Mouse (Mus musculus) v-Abl transformed pro-B cells (cell line): ENCODE measurements around the gene Mvp.

Source experiments
- in situ Hi-C, 2 experiments: fragments of 400-800 bp; cut with MboI; formaldehyde crosslinking; loops; one replicate each; pipeline ENCODE4 v1.15.1; 2025; ENCODE audit not compliant: unreplicated experiment in 2 of 2

Mvp gene

DNA sequence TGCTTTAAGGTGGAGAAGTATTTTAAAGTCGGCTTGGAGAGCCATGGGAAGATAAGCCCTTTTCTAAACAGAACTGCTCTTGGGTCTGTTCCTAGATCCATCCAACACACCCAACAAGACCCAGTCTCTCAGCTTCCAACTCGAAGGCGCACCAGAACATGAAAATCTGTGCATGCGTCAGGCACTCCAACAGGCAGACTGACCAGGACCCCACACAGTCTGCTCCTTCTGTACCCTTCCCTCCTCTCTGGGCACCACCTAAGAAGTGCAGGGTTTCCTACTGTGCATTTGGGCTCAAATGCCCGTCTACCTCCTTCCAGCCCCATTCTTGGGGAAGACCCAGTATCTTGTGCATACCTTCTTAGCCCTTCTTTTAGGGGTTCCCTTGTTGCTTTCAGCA, 6.1 kb upstream of the Mvp start:
- in situ Hi-C loops: loop anchor here (5.0 to 10.0 kb wide), 2 partner anchors 77 to 204 kb away; no protein-coding TSS in a partner anchor

- in situ Hi-C loops: loop anchor here (5.0 to 10.0 kb wide), 2 partner anchors 77 to 205 kb away; no protein-coding TSS in a partner anchor
Measured at GRCm38 (mm10) chr7:127020031-127020430, 5.6 kb upstream of the Mvp start.

- in situ Hi-C loops: loop anchor here (5.0 kb wide), 2 partner anchors 83 to 187 kb away; partner anchors contain the start of gene 4930451I11Rik (in 1 of the 2)
Measured at GRCm38 (mm10) chr7:127019306-127019960, 5.0 kb upstream of the Mvp start.

DNA sequence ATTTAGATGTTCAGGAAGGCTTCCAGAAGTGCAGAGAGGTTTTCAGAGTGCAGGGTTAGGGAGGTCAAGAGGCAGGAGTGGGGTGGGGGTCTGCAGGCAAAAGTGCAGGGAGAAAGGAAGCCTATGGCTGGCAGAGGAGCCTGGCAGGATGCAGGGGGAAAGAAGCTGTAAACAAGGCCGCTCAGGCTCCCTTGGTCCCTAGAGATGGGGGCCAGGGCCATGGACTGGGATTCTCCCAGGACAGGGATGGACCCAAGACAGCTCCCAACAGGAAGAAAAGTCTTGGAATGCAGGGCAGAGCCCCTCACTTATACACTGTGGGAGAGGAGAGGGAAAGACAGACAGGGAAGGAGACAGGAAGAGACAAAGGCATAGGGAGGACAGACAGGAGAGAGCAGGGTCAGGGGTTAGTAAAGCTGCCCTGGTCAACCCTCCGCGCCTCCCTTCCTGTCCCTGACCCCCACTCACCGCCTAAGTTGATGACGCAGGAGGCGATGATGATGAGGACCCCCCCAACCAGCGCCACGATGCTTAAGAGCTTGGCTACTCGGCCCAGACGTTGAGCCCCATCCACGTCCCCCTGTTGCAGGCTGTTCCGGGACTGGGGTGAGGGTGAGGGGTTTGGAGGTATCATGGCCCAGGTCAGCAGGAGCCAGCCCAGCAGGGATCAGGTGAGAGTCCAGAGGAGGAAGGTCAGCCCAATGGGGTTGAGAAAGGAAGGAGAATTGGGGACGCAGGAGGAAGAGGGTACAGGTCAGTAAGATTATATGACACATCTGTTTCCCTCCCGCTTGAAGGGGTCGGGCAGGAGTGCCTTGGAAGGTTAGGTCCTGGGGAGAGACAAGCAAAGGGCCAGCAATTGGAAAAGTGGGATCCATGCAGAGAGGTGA, 4.2 kb upstream of the Mvp start:
- in situ Hi-C loops: loop anchor here (5.0 kb wide), 2 partner anchors 84 to 186 kb away; partner anchors contain the start of gene 4930451I11Rik (in 1 of the 2)

DNA sequence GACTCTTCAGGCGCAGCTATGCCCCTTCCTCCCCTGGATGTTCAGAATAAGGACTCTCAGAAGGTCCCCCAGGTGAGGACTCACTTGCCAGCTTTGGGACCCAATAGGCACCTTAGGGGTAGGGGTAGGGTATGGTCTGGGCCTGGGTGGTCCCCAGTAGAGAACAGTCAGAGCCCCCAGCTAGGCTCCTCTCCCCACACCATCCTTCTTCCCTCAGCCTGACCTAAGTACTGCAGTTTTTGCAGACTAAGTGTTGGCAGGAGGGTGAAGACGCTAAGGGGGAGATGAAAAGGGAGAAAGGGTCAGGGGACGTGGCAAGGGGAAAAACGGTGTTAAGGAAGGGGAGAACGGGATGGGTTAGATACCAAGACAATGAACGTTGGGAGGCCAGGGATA, 3.5 kb upstream of the Mvp start:
- in situ Hi-C loops: loop anchor here (5.0 kb wide), 2 partner anchors 84 to 186 kb away; partner anchors contain the start of gene 4930451I11Rik (in 1 of the 2)

DNA sequence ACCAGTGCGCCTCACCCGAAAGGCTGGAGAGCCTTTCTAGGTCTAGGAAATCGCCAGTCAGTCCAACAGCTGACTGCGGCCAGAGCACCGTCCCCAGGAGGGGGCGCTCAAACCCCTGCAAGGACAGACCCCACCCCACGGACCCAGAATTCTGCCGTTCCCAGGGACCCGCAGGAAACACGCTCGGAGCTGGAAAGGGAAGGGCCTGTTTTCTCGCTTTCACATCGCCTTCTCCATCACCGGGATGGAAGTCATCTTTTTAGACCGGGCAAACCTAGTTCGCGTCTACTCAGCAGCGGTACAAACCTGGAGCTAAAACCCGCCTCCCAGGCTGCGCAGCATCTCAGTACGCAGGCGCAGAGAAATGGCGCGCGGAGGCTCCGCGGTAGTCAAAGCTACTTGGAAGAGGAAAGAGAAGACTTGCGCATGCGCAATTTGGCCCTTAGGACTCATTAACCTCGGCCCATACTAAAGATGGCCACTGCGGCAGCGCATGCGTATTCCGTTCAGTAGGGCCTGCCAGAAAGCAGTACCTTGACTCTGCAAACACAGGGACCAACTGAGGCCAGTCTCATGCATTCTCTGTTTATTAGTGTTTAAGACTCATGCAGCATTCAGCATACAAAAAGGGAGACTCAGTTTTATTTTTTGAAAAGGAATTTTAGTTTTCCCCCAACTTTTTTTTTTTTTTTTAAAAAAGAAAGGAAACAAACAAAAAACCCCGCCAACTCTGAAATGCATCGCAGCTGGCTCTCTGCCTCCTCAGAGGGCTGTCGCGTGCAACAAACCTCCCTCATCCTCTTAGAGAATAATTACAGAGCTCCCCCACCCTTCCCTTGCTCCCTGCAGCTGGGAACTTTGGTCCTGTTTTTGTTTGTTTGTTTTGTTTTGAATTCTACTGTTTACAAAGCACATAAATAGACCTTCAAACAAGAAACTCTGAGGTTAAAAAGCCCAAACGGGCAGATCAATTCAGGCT, 2.8 kb upstream of the Mvp start, which contains the start of gene Pagr1a:
Gene Pagr1a (minus strand): TSS at position 382 of the 979 bp plus-strand sequence.
- in situ Hi-C loops: loop anchor here (5.0 kb wide), 2 partner anchors 85 to 185 kb away; partner anchors contain the start of gene 4930451I11Rik (in 1 of the 2)

DNA sequence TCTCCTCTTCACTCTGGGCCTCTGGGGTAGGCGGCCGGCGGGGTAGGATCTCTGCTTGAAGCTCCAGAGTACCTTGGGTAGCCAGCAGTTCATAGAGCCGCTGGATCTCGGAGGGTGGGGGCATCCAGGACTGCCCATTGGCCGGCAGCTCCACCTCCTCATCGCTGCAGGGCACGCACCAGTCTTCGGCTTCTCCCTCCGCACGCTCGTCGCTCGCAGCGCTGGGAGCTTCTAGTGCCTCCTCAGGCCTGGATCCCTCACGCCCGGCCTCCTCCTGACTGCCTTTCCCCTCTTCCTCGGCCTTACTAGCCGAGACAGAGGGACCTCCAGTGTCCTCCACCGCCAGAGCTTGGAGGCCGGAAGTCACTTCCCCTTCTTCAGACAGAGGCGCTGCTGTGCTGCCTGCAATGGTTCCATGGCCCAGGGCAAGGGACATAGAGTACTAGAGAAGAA, 2.1 kb upstream of the Mvp start:
- in situ Hi-C loops: loop anchor here (5.0 kb wide), 2 partner anchors 86 to 184 kb away; partner anchors contain the start of gene 4930451I11Rik (in 1 of the 2)

DNA sequence TGATC, 1.9 kb upstream of the Mvp start, which contains the start of gene Pagr1b:
Gene Pagr1b (minus strand): TSS at position 4 of the 5 bp plus-strand sequence.
- in situ Hi-C loops: loop anchor here (5.0 kb wide), 2 partner anchors 86 to 184 kb away; partner anchors contain the start of gene 4930451I11Rik (in 1 of the 2)

DNA sequence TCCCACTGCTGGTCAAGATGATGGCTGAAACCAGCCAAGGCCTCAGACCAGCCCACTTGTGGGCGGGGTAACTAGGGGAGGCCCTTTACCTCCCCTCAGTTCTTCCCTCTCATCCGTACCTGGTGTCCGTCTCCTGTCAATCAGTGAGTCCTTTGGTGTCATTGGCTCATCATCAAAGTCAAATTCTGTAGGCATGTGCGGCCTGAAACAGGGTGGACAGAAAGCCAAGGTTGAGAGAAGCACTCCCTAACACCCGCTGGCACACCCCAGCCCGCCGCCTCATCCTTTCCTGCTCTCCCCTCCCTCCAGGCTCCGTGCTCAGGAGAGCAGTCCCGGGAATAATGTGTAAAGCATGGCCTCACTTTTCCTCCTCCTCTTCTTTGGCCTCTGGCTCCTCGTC, 1.7 kb upstream of the Mvp start:
- in situ Hi-C loops: loop anchor here (5.0 kb wide), 2 partner anchors 86 to 184 kb away; partner anchors contain the start of gene 4930451I11Rik (in 1 of the 2)

- in situ Hi-C loops: loop anchor here (5.0 kb wide), 3 partner anchors 38 to 183 kb away; partner anchors contain the start of genes 4930451I11Rik (in 1 of the 2), Cdipt (in 1 of the 2) and Cdiptos (in 1 of the 2)
Measured at GRCm38 (mm10) chr7:127014993-127015392, 572 bp upstream of the Mvp start.

GRCm38 (mm10) chr7:127013385-127013784, 1.0 kb downstream of the Mvp start:
- in situ Hi-C loops: loop anchor here in 1 of 2 experiments (5.0 kb wide), 1 partner anchor 36 kb away; the partner anchor contains the start of genes Cdipt and Cdiptos

- in situ Hi-C loops: loop anchor here in 1 of 2 experiments (5.0 kb wide), 1 partner anchor 36 kb away; the partner anchor contains the start of genes Cdipt and Cdiptos
Measured at GRCm38 (mm10) chr7:127012845-127013244, 1.6 kb downstream of the Mvp start.

DNA sequence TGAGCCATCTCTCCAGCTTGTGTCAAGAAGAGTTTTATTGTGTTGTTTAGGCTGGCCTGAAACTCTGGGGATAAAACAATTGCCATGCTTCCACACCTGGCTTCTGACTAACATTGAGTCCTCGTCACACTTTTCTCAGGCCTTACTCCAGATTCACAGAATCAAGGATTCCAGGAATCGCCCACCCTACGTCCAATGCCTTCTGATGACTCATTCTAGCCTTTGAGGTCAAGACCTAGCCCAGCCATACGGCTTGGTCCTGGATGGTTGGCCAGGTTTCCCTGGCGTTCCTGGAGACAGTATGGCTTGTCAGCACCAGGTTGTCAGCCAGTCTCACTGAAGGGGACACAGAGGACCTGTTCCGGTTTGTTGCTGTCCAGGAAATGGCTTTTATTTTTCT, 2.0 kb downstream of the Mvp start:
- in situ Hi-C loops: loop anchor here in 1 of 2 experiments (5.0 kb wide), 1 partner anchor 35 kb away; the partner anchor contains the start of genes Cdipt and Cdiptos

- in situ Hi-C loops: loop anchor here in 1 of 2 experiments (5.0 kb wide), 1 partner anchor 34 kb away; the partner anchor contains the start of genes Cdipt and Cdiptos
Measured at GRCm38 (mm10) chr7:127011717-127012116, 2.7 kb downstream of the Mvp start.

DNA sequence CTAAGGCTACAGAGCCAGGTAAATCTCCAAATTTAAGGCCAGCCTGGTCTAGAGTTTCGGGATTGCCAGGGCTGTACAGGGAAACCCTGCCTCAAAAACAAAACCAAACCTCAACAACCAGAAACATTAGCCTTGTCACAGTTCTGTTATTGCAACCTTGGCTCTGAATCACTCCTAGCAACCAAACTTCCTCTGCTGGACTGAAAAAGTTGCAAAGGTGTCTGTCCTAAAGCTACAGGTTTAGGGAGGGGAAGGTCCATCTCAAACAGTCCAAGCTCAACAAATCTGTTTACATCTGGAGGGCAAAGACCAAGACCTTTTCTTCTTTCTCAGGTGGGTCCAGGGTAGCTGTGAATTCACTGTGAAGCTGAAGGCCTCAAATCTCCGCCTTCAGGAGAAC, 3.4 kb downstream of the Mvp start:
- in situ Hi-C loops: loop anchor here in 1 of 2 experiments (5.0 kb wide), 1 partner anchor 34 kb away; the partner anchor contains the start of genes Cdipt and Cdiptos

DNA sequence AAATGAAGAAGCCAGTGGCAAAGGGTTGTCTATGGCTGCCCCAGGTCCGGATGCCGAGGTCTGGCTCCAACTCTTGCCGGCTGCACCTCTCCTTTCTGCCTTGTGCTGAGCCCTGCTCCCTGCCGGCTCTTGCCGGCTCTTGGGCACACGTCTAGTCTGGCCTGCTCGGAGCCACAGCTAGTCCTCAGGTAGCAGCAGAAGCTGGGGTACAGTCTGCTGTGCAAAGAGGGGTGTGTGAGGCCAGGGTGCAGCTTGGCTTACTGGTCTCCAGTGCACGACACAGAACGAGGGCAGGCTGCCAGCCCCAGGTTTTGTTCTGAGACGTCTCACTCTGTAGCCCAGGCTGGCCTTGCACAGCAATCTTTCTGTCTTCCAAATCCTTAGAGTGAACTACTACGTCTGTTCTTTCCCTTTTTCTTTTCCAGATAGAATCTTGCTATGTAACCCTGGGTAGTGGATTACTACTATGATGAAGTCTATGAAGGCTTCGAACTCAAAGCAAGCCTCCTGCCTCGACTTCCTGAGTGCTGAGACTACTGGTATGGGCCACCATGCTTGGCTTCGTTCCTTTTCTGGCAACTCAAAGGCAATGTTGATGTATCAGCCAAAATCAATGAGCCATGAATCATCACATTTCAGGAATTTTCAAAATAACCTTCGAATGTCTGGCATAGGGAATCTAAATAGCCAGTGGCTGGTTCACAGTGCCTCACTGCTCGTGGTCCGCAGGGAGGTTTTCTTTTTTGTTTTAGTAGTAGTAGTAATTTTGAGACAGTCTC, 4.9 kb downstream of the Mvp start:
- in situ Hi-C loops: loop anchor here (5.0 to 10.0 kb wide), 2 partner anchors 32 to 55 kb away; partner anchors contain the start of genes Cdipt (in 1 of the 2), Cdiptos (in 1 of the 2) and Sez6l2 (in 1 of the 2)

DNA sequence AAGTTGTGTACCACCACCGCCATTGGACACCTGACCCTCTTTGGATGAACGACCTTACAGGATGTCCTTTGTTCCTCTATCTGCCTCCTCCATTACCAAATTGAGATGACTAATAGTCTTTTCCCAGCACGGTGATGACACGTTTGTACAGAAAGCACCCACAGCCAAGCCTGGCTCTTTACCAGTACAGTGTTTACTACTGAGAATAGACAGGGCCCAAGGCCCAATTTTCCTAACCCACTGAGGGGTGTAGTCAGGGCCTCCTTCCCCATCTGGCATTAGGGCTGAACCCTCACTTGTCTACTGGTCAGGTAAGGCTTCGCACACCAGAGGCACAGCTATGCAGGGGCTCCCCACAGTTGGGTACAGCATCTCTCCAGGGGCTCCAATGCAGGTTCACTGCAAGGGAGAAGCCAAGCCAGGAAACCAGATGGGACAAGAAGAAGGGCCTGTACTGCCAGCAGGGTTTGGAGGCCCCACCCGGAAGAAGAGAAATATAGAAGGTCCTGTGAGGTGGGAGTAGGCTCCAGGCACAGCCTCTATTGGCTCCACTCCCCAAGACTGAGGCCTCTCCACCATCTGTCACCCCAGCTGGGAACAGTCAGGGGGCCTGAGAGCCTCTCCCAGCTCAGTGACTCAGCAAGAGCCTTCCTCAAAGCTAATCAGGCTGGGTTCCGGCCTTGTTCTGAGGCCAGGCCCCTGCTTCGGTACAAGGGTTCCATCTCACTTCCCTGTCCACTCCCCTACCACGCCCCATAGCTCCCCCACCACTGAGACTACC, 6.0 kb downstream of the Mvp start:
- in situ Hi-C loops: loop anchor here in 1 of 2 experiments (10.0 kb wide), 1 partner anchor 54 kb away; the partner anchor contains the start of gene Sez6l2
